Comparison of ENCODE assay signal across 23 mouse cellular contexts in the genomic region with DNA sequence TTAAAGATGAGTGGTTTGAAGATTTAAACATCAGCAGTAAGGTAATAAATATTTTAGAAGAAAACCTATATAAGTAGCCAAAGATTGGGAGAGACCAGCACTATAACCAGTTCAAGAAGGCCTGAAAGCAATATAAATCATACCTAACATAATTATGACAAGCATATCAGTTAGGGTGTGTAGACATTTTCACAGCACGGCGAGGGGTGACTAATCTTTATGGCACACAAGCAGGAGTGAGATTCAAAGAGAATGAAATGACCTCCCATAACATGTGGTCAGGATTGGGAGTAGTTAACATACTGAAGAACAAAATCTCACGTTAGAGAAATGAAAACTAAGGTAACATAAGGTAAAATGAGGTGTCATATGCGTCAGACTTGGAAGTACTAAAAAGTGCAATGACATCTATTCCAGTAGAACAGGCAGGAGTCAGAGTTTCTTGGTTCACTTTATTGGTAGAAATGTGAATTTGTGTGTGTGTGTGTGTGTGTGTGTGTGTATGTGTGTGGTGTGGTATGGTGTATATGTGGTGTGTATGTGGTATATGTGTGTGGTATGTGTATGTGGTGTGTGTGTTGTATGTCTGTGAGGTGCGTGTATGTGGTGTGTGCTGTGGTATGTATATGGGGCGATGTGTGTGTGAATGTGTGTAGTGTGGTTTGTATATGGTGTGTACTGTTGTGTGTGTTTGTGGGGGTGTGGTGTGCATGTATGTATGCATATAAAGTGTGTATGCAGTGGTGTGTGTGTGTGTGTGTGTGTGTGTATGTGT.
A peak's percentile ranks its signal among the peaks of the same experiment; 100 is the strongest.
DNase-seq lines count a peak whose midpoint lies in the region; ATAC-seq and TF ChIP-seq lines count a peak whose summit lies in the region.
"Had no signal": no experiment of that assay in that cellular context is flagged by ENCODE, and none has a peak within 500 bp of the region (broad histone marks: within the 10 kb centered on the region; RNA-seq: fewer than 3 reads in every experiment).

No protein-coding gene starts in this region.

- no peaks in the 10 kb centered on the region for H3K27me3 ChIP-seq in forebrain, embryonic 15.5 days
- H3K27me3 ChIP-seq in forebrain, postnatal 0 days (ENCODE audit: insufficient read depth, low read length): no peaks in the 10 kb centered on the region
- H3K27me3 ChIP-seq in midbrain, embryonic 14.5 days (ENCODE audit: control insufficient read depth, insufficient read depth, low read length): no peaks in the 10 kb centered on the region
- H3K27me3 ChIP-seq in midbrain, postnatal 0 days (ENCODE audit: insufficient read depth, low read length): no peaks in the 10 kb centered on the region
- H3K27me3 ChIP-seq in intestine, embryonic 16.5 days (replicated peaks; ENCODE audit: control insufficient read depth, insufficient read depth, low read length): no peaks in the 10 kb centered on the region
- H3K27me3 ChIP-seq in kidney, embryonic 15.5 days: no peaks in the 10 kb centered on the region
- H3K27me3 ChIP-seq: CH12.LX; embryonic facial prominence, embryonic 12.5 days; forebrain, embryonic 13.5 days had no signal

- H3K4me3 ChIP-seq in forebrain, embryonic 15.5 days: no peak overlapping the region
- H3K4me3 ChIP-seq in forebrain, postnatal 0 days (ENCODE audit: low read depth, low read length): no peak overlapping the region
- H3K4me3 ChIP-seq in midbrain, embryonic 14.5 days (replicated peaks; ENCODE audit: low read depth, low read length): no peak overlapping the region
- H3K4me3 ChIP-seq in midbrain, postnatal 0 days (ENCODE audit: low read depth, low read length): no peak overlapping the region
- H3K4me3 ChIP-seq in intestine, embryonic 16.5 days (ENCODE audit: low read length): no peak overlapping the region
- no peak overlapping the region for H3K4me3 ChIP-seq in kidney, embryonic 15.5 days (replicated peaks)
- H3K4me3 ChIP-seq: embryonic facial prominence, embryonic 10.5 days; embryonic facial prominence, embryonic 12.5 days; forebrain, embryonic 13.5 days had no signal

- WGBS in forebrain, embryonic 15.5 days: 90% methylated on average over 6 of the region's 6 CpGs
- 92% methylated on average over 6 of the region's 6 CpGs for WGBS in forebrain, postnatal 0 days
- WGBS in midbrain, embryonic 14.5 days: 89% methylated on average over 6 of the region's 6 CpGs
- WGBS in midbrain, postnatal 0 days: 90% methylated on average over 6 of the region's 6 CpGs
- WGBS in intestine, embryonic 16.5 days: 73% methylated on average over 6 of the region's 6 CpGs
- WGBS in large intestine, adult 2 months: 52% methylated on average over 6 of the region's 6 CpGs
- WGBS in kidney, embryonic 15.5 days: 85% methylated on average over 6 of the region's 6 CpGs

- no peaks in the 10 kb centered on the region; the same call in 1 of the 2 replicates for H3K4me1 ChIP-seq in forebrain, embryonic 15.5 days
- H3K4me1 ChIP-seq in forebrain, postnatal 0 days (ENCODE audit: insufficient read depth): no peaks in the 10 kb centered on the region
- H3K4me1 ChIP-seq in midbrain, embryonic 14.5 days (ENCODE audit: control insufficient read depth, insufficient read depth, low read length): no peaks in the 10 kb centered on the region
- H3K4me1 ChIP-seq in midbrain, postnatal 0 days (ENCODE audit: insufficient read depth, low read length): no peaks in the 10 kb centered on the region
- H3K4me1 ChIP-seq in intestine, embryonic 16.5 days (ENCODE audit: control insufficient read depth, insufficient read depth, low read length): 0 out of 2 replicates have a peak, but pooled peaks cover 3% of the 10 kb centered on the region
- H3K4me1 ChIP-seq in kidney, embryonic 15.5 days: no peaks in the 10 kb centered on the region
- H3K4me1 ChIP-seq: embryonic facial prominence, embryonic 10.5 days; forebrain, embryonic 13.5 days had no signal

- H3K4me2 ChIP-seq in forebrain, embryonic 15.5 days (replicated peaks): no peak overlapping the region
- H3K4me2 ChIP-seq in forebrain, postnatal 0 days (ENCODE audit: low read depth): no peak overlapping the region
- H3K4me2 ChIP-seq in midbrain, embryonic 14.5 days (ENCODE audit: low read length): no peak overlapping the region
- H3K4me2 ChIP-seq in midbrain, postnatal 0 days (ENCODE audit: low read depth, low read length, poor library complexity, severe bottlenecking): no peak overlapping the region
- H3K4me2 ChIP-seq in intestine, embryonic 16.5 days (ENCODE audit: low read depth, low read length): no peak overlapping the region
- no peak overlapping the region for H3K4me2 ChIP-seq in kidney, embryonic 15.5 days
- H3K4me2 ChIP-seq: embryonic facial prominence, embryonic 12.5 days; forebrain, embryonic 13.5 days had no signal

- H3K36me3 ChIP-seq in forebrain, embryonic 15.5 days: no peaks in the 10 kb centered on the region
- no peaks in the 10 kb centered on the region for H3K36me3 ChIP-seq in forebrain, postnatal 0 days (ENCODE audit: insufficient read depth)
- no peaks in the 10 kb centered on the region for H3K36me3 ChIP-seq in midbrain, embryonic 14.5 days (ENCODE audit: control insufficient read depth, insufficient read depth, low read length)
- no peaks in the 10 kb centered on the region for H3K36me3 ChIP-seq in midbrain, postnatal 0 days (ENCODE audit: insufficient read depth, low read length)
- H3K36me3 ChIP-seq in intestine, embryonic 16.5 days (ENCODE audit: control insufficient read depth, insufficient read depth, low read length): no peaks in the 10 kb centered on the region
- H3K36me3 ChIP-seq in kidney, embryonic 15.5 days: no peaks in the 10 kb centered on the region
- H3K36me3 ChIP-seq: embryonic facial prominence, embryonic 10.5 days; embryonic facial prominence, embryonic 12.5 days; G1E had no signal

- no peak overlapping the region for H3K27ac ChIP-seq in forebrain, embryonic 15.5 days (replicated peaks)
- H3K27ac ChIP-seq in forebrain, postnatal 0 days (ENCODE audit: low read depth, low read length): no peak overlapping the region
- H3K27ac ChIP-seq in midbrain, embryonic 14.5 days (replicated peaks; ENCODE audit: low read depth, low read length): no peak overlapping the region
- no peak overlapping the region for H3K27ac ChIP-seq in midbrain, postnatal 0 days (ENCODE audit: low read depth, low read length)
- no peak overlapping the region for H3K27ac ChIP-seq in intestine, embryonic 16.5 days (ENCODE audit: low read length)
- no peak overlapping the region for H3K27ac ChIP-seq in kidney, embryonic 15.5 days
- H3K27ac ChIP-seq: embryonic facial prominence, embryonic 10.5 days; embryonic facial prominence, embryonic 12.5 days; forebrain, embryonic 13.5 days had no signal

- 0 out of 2 replicates have a peak, but pooled peaks have one; percentile 36 for ATAC-seq in forebrain, embryonic 15.5 days (replicated peaks)
- ATAC-seq in forebrain, postnatal 0 days: no peak
- ATAC-seq in midbrain, embryonic 14.5 days (ENCODE audit: low FRiP score, low TSS enrichment): peak; percentile 37; the same call in 1 of the 2 replicates
- ATAC-seq in midbrain, postnatal 0 days (ENCODE audit: low FRiP score): no peak
- peak; percentile 93 for ATAC-seq in intestine, embryonic 16.5 days
- ATAC-seq in kidney, embryonic 15.5 days (replicated peaks; ENCODE audit: low FRiP score): no peak
- ATAC-seq: CD4-positive, CD25-positive, alpha-beta regulatory T cell, adult 4 months; forebrain, embryonic 13.5 days; forebrain, embryonic 16.5 days had no signal

- no peaks in the 10 kb centered on the region for H3K9me3 ChIP-seq in forebrain, embryonic 15.5 days
- H3K9me3 ChIP-seq in forebrain, postnatal 0 days (ENCODE audit: low read length): no peaks in the 10 kb centered on the region
- H3K9me3 ChIP-seq in midbrain, embryonic 14.5 days (ENCODE audit: control insufficient read depth, low read length): no peaks in the 10 kb centered on the region
- H3K9me3 ChIP-seq in midbrain, postnatal 0 days (ENCODE audit: low read length): no peaks in the 10 kb centered on the region
- no peaks in the 10 kb centered on the region for H3K9me3 ChIP-seq in intestine, embryonic 16.5 days (ENCODE audit: control insufficient read depth, low read length)
- no peaks in the 10 kb centered on the region for H3K9me3 ChIP-seq in kidney, embryonic 15.5 days (replicated peaks)
- H3K9me3 ChIP-seq: embryonic facial prominence, embryonic 10.5 days; embryonic facial prominence, embryonic 12.5 days; forebrain, embryonic 13.5 days; G1E had no signal

- TF ChIP-seq CTCF in forebrain, postnatal 0 days (IDR thresholded peaks at IDR 0.05; ENCODE audit: low read depth): no peak
- TF ChIP-seq CTCF in midbrain, postnatal 0 days (IDR thresholded peaks at IDR 0.05): no peak

- no peak for DNase-seq in forebrain, postnatal 0 days
- DNase-seq in midbrain, embryonic 14.5 days: no peak
- no peak for DNase-seq in midbrain, postnatal 0 days (ENCODE audit: low spot score)
- DNase-seq in large intestine, adult 2 months (ENCODE audit: low read depth, low spot score): peak; percentile 36
- no peak for DNase-seq in ovary, adult 18-20 months (ENCODE audit: low spot score)
- DNase-seq: adrenal gland, adult 2 months; adrenal gland, postnatal 10 days; adrenal gland, postnatal 25 days; B cell, adult 2 months; cerebellum, adult 11 months; cerebellum, adult 2 months; cerebellum, adult 9-10 months; cerebellum, postnatal 25 days had no signal

- H3K9ac ChIP-seq in forebrain, embryonic 15.5 days (replicated peaks): no peak overlapping the region
- H3K9ac ChIP-seq in forebrain, postnatal 0 days: no peak overlapping the region
- H3K9ac ChIP-seq in midbrain, embryonic 14.5 days (replicated peaks; ENCODE audit: low read length): no peak overlapping the region
- no peak overlapping the region for H3K9ac ChIP-seq in midbrain, postnatal 0 days (replicated peaks; ENCODE audit: low read length, poor library complexity, severe bottlenecking)
- H3K9ac ChIP-seq in intestine, embryonic 16.5 days (ENCODE audit: low read depth, low read length): no peak overlapping the region
- H3K9ac ChIP-seq in kidney, embryonic 15.5 days: no peak overlapping the region
- H3K9ac ChIP-seq: embryonic facial prominence, embryonic 12.5 days; forebrain, embryonic 13.5 days had no signal

Comparison
In these comparisons a context has a peak if more than half of its experiments do, and no peak if none do; other contexts are left out.
1. ATAC-seq: peak in forebrain, embryonic 15.5 days (single experiment), midbrain, embryonic 14.5 days (single experiment) and intestine, embryonic 16.5 days (single experiment); none in forebrain, postnatal 0 days (single experiment), midbrain, postnatal 0 days (single experiment) and kidney, embryonic 15.5 days (single experiment).